Mouse (Mus musculus): ENCODE results near the gene Gon7. TPM values are rescaled to one million over a fixed set of nuclear protein-coding genes. Genes with fewer than 3 reads are reported as not detected.

Gene Gon7
- polyA plus RNA-seq, 1 experiment from 2014 or later = 34.7 TPM

DNA sequence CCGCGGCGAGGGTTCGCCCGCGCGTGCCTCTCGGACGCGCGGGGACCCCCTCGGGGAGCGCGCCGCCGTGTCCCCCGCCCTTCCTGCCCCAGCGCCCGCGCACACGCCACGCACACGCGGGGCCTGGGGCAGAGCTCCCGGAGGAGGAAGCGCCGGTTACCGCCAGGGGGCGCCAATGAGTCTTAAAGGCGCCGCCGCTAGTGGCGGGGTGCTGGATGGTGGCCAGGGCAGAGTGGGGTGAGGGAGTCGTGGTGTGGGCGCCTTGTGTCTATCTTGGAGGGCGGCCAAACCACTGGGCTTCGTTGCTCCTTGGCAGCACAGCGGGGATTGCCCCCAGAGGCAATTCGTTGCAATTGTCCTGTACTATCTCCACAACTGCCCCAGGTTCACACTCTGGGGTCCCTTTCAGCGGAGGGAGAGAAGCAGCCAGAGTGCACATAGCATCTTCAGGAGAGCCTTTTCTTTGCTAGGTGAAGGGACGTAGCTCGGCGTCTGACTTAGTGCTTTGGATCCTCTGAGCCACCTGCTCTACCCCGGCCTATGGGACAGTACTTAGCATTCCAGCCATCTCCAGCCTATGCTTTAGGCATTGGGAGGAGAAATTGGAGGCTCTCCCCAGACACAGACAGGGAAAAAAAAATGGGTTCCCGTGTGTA is 52.3 kb downstream of the Gon7 start:
- peak; percentile 75 for ATAC-seq (ENCODE audit: low FRiP score, low TSS enrichment)
- Histone ChIP-seq H3K4me2 (replicated peaks; ENCODE audit: low read depth, low read length) (peak overlapping the region; percentile 93), H3K36me3 (ENCODE audit: control insufficient read depth, insufficient read depth, low read length) (no peaks in the 10 kb centered on the region), H3K9me3 (ENCODE audit: control insufficient read depth, low read length) (no peaks in the 10 kb centered on the region), H3K27me3 (ENCODE audit: control insufficient read depth, insufficient read depth, low read length) (no peaks in the 10 kb centered on the region), H3K27ac (ENCODE audit: low read depth, low read length) (peak overlapping the region; percentile 69), H3K9ac (ENCODE audit: low read depth, low read length) (peak overlapping the region; percentile 85), H3K4me1 (ENCODE audit: control insufficient read depth, insufficient read depth, low read length) (peaks cover 25% of the 10 kb centered on the region), H3K4me3 (ENCODE audit: low read length) (peak overlapping the region; percentile 76)
- WGBS = 2% methylated on average over 45 of the region's 45 CpGs

DNA sequence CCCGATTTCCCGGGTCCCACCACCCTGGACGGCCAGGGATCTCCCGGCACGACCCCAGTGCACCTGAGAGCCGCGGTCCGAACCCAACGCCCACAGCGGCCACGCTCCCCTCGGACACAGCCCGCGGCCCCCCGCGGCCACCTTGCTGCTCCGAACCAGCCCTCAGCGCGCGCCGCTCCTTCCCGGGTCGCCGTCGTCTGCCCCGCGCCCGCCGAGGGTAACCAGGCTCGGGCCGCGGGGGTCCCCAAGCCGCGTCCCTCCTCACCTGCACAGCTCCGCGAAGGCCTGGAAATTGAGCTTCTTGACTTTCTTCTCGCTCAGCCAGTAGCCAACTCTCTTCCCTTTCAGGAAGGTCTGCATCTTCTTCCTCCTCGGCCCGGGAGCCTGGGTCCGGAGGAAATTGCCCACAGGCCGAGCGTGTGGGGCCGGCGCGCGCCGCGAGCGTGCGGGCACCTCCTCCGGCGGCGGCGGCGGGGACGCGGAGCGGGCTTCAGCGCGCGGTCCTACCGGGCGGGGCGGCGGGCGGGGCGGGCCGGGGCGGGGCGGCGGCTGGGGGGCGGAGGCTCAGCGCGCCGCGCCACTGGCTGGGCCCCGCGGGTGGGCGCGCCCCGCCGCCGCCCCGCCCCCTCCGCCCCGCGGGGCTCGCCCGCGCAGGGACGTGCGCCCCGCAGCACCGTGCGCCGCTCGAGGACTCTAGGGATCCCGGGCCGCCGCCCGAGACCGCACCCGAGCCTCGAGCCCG is 53.0 kb downstream of the Gon7 start, which contains the start of gene Itpk1:
Gene Itpk1, minus strand, starts transcription at position 474 of the 742 bp plus-strand sequence.
- Histone ChIP-seq H3K9ac (ENCODE audit: low read depth, low read length) (peak within 1 kb of the TSS; percentile 85), H3K9me3 (ENCODE audit: control insufficient read depth, low read length) (no peaks in the 10 kb centered on the region), H3K4me2 (replicated peaks; ENCODE audit: low read depth, low read length) (peak within 1 kb of the TSS; percentile 93), H3K4me1 (ENCODE audit: control insufficient read depth, insufficient read depth, low read length) (peaks cover 25% of the 10 kb centered on the region), H3K27me3 (ENCODE audit: control insufficient read depth, insufficient read depth, low read length) (no peaks in the 10 kb centered on the region), H3K4me3 (ENCODE audit: low read length) (peak within 1 kb of the TSS; percentile 76), H3K27ac (ENCODE audit: low read depth, low read length) (peak within 1 kb of the TSS; percentile 69), H3K36me3 (ENCODE audit: control insufficient read depth, insufficient read depth, low read length) (no peaks in the 10 kb centered on the region)
- ATAC-seq (ENCODE audit: low FRiP score, low TSS enrichment) = peak; percentile 90
- WGBS = under 1% methylated on average over 92 of the region's 105 CpGs

DNA sequence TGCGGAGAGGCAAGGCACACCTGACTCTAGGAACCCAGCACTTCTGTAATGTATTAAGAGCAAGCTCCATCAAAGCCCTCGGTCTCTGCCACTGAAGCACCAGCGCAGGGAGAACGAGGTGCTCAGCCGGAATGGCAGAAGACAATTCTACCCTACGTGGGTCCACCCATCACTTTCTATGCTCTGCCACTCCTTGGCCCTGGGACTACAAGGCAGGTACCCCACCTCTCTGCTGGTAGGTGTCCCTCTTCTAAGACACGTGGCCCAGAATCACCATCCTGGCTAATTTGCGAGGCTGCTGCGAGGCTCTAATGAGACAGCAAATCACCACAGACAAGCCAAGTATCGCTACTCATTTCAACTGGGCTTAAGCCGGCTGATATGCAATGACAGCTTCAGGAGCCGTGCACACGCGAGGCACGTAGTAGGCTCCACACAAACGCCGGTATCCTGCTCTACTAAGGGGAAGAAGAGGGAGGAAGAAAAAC is 53.6 kb downstream of the Gon7 start:
- ATAC-seq (ENCODE audit: low FRiP score, low TSS enrichment) = no peak
- Histone ChIP-seq H3K9me3 (ENCODE audit: control insufficient read depth, low read length) (no peaks in the 10 kb centered on the region), H3K4me1 (ENCODE audit: control insufficient read depth, insufficient read depth, low read length) (peaks cover 27% of the 10 kb centered on the region), H3K4me2 (replicated peaks; ENCODE audit: low read depth, low read length) (peak overlapping the region; percentile 93), H3K27ac (ENCODE audit: low read depth, low read length) (no peak overlapping the region), H3K9ac (ENCODE audit: low read depth, low read length) (peak overlapping the region; percentile 85), H3K27me3 (ENCODE audit: control insufficient read depth, insufficient read depth, low read length) (no peaks in the 10 kb centered on the region), H3K36me3 (ENCODE audit: control insufficient read depth, insufficient read depth, low read length) (no peaks in the 10 kb centered on the region), H3K4me3 (ENCODE audit: low read length) (peak overlapping the region; percentile 76)
- WGBS = 6% methylated on average over 16 of the region's 17 CpGs

DNA sequence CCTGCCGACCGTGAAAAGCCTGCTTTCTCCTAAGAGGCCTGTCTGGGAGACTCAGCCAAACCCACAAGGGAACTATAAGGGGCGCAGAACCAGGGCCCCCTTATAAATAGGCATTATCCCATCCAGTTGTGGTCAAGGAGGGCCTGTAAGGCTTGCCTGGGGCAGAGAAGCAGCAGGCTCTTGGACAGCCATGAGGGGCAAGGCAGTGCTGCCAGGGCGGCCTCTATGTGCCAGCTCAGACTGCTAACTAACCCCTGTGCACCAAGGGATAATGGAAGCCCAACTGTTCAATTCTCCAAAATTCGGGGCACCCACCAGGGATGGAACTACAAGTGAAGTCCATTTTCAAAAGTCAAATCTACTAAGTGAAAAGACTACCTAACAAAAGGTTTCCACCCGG is 54.2 kb downstream of the Gon7 start:
- H3K27me3 ChIP-seq (ENCODE audit: control insufficient read depth, insufficient read depth, low read length) = no peaks in the 10 kb centered on the region
- no peak overlapping the region for H3K27ac ChIP-seq (ENCODE audit: low read depth, low read length)
- no peak for ATAC-seq (ENCODE audit: low FRiP score, low TSS enrichment)
- H3K4me2 ChIP-seq (replicated peaks; ENCODE audit: low read depth, low read length) = peak overlapping the region; percentile 93
- peak overlapping the region; percentile 48; the same call in 1 of the 2 replicates for H3K9ac ChIP-seq (ENCODE audit: low read depth, low read length)
- no peaks in the 10 kb centered on the region for H3K9me3 ChIP-seq (ENCODE audit: control insufficient read depth, low read length)
- peak overlapping the region; percentile 76 for H3K4me3 ChIP-seq (ENCODE audit: low read length)
- no peaks in the 10 kb centered on the region for H3K36me3 ChIP-seq (ENCODE audit: control insufficient read depth, insufficient read depth, low read length)
- peaks cover 30% of the 10 kb centered on the region for H3K4me1 ChIP-seq (ENCODE audit: control insufficient read depth, insufficient read depth, low read length)
- WGBS = 47% methylated on average over 6 of the region's 6 CpGs

Other genes with a start within 250 kb of the Gon7 start
- 0.30 and 0.73 TPM in 2 replicates for gene Chga, start 202.8 kb downstream of the Gon7 start, polyA plus RNA-seq (2014; fragmentation: Nextera tagmentation; extraction: Ambion mirVana)
- 10.2 and 18.4 TPM in 2 replicates for gene Itpk1, start 52.9 kb downstream of the Gon7 start, polyA plus RNA-seq (2014; fragmentation: Nextera tagmentation; extraction: Ambion mirVana)
- 21.1 and 25.9 TPM in 2 replicates for gene Moap1, start 14.1 kb downstream of the Gon7 start, polyA plus RNA-seq (2014; fragmentation: Nextera tagmentation; extraction: Ambion mirVana)
- 11.9 and 12.1 TPM in 2 replicates for gene Tmem251, start 14.0 kb downstream of the Gon7 start, polyA plus RNA-seq (2014; fragmentation: Nextera tagmentation; extraction: Ambion mirVana)
- gene Gm28051, start within 50 bp of the Gon7 start, polyA plus RNA-seq (2014; fragmentation: Nextera tagmentation; extraction: Ambion mirVana) = not detected in 2 replicates
- gene Ubr7, start 164 bp upstream of the Gon7 start, polyA plus RNA-seq (2014; fragmentation: Nextera tagmentation; extraction: Ambion mirVana) = 33.7 and 53.7 TPM in 2 replicates
- gene Gm20604, start 869 bp upstream of the Gon7 start, polyA plus RNA-seq (2014; fragmentation: Nextera tagmentation; extraction: Ambion mirVana) = 25.8 TPM in 2 replicates
- gene Btbd7, start 120.7 kb upstream of the Gon7 start, polyA plus RNA-seq (2014; fragmentation: Nextera tagmentation; extraction: Ambion mirVana) = 17.7 and 24.0 TPM in 2 replicates
- gene Cox8c, start 141.5 kb upstream of the Gon7 start, polyA plus RNA-seq (2014; fragmentation: Nextera tagmentation; extraction: Ambion mirVana) = not detected in 2 replicates
- gene Unc79, start 191.1 kb upstream of the Gon7 start, polyA plus RNA-seq (2014; fragmentation: Nextera tagmentation; extraction: Ambion mirVana) = 0.14 and 0.16 TPM in 2 replicates

All from kidney, embryonic 14.5 days (tissue).